Mouse (Mus musculus): Measurements from ENCODE around the gene Cadps2. TPM values are rescaled to one million over a fixed set of nuclear protein-coding genes. Genes with fewer than 3 reads are reported as not detected.

Gene Cadps2
- total RNA-seq, 4 experiments from 2014 or later, result 1.6 to 11.2 (median 6.4) TPM

DNA sequence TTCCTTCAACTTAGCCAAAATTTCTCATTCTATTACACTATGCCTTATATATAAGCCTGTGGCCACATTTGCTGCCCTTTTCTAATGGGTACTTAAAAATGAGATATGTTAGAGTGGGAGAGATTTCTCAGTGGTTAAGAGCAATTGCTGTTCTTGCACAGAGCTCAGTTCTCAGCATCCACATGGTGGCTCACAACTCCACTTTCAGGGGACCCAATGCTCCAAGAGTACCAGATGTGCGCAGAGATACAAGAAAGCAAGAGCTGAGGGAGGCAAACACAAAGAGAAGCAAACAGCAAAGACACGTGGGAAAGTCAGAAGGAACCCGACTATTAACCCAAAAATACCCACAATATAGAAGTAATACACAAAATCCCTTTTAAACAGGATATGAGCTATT is 77.0 kb downstream of the Cadps2 start:
- no peak for DNase-seq

GRCm38 (mm10) chr6:23758249-23758648 is 81.0 kb downstream of the Cadps2 start:
- no peak for DNase-seq

GRCm38 (mm10) chr6:23748823-23749222 is 90.4 kb downstream of the Cadps2 start:
- DNase-seq, result no peak

DNA sequence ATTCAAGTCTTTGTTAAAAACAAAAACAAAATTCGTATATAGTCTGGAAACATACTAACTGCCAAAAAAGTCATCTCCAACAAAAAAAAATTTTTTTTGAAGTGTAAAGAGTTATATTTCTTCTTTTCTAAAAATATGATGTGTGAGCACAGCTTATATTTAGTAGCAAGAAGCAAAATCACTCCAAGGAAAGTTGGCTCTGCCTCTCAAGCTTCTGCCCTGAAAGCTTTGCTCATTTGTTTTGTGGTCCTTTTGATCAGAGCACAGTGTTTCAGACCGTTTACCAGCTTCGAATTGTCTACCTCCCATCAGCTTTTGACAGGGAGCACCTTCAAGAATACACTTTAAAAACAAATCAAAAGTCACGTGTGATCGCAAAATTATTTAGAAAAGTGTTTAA is 99.2 kb downstream of the Cadps2 start:
- no peak for DNase-seq

DNA sequence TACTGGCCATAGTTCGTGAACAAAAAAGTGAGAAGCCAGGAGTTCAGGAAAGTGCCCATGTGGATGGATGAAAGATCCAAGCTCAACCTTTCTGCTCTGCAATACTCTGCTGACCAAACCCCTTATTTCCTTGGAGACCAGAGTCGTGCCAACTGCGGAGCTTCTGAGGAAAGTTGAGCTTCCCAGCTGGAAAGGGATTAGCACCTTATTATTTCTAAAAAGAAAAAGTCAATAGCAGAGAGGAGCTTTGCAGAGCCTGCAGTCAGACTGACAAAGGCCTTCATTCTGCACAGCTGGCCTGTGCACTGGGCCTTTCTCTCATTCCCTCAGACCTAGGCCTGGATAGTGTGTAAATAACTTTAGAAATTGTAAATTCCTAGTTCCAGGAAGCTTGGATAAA is 106.5 kb downstream of the Cadps2 start:
- DNase-seq, result no peak

DNA sequence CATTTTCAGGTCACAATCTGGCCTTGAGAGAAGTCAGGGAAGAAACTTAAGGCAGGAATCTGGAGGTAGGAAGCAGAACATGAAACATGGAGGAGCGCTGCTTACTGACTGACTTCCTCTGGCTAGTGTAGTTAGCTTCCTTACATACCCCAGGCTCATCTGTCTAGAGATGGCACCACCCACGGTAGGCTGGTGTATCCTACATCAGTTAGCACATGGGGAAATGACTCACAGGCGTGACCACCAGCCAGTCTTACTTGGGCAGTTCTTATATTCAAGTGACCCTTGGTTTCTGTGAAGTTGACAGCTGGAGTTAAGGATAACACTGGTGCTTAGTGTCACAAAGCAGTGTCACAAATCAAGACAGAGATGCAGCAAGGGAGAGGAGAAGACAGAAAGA is 110.6 kb downstream of the Cadps2 start:
- DNase-seq, result no peak

GRCm38 (mm10) chr6:23723697-23724096 is 115.5 kb downstream of the Cadps2 start:
- no peak for DNase-seq

DNA sequence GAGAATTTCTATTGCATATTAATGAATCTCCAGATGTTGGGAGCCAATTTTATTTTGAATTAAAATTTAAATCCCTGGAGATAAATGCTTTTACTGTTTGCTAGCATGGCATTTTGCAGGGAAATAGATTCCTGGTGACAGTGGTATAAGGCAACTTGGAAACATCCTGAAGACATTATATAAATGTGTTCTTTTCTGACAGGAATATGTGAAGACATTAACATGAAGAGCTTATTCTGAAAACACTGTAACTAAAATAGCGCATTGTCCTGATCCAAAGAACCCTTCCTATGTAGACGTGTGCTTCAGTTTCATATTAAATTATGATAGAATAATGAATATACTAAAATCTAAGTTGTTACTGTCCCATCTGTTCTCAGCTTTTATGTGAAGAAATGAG is 118.8 kb downstream of the Cadps2 start:
- DNase-seq, result no peak

GRCm38 (mm10) chr6:23707506-23707905 is 131.7 kb downstream of the Cadps2 start:
- no peak for DNase-seq

GRCm38 (mm10) chr6:23700879-23701278 is 138.3 kb downstream of the Cadps2 start:
- no peak for DNase-seq

GRCm38 (mm10) chr6:23678172-23678571 is 161.0 kb downstream of the Cadps2 start:
- DNase-seq, result no peak

GRCm38 (mm10) chr6:23655036-23655435 is 184.2 kb downstream of the Cadps2 start, which contains the start of gene Rnf148:
Rnf148 (minus strand) TSS chr6:23655136.
- DNase-seq, result no peak

GRCm38 (mm10) chr6:23650205-23650604 is 189.0 kb downstream of the Cadps2 start, which contains the start of gene Rnf133:
Rnf133 (minus strand) TSS chr6:23650305.
- no peak for DNase-seq

DNA sequence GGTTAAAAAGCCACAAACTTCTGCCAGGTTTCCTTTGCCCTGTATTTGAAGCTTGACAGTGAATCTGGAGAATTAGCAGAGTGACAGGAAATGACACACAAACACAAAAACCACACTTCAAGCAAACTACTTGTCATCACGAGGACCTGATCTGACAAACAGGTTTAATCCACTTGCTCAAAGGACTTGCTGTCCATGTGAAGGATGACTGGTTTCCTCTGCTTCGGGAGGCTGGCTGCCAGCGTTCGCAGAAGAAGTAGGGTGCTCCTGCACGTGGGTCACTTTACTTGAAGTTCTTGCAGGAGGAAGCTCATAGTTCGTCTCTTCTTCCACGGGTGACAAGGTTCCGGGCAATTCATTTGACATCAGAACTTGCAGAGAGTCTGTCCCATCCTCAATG is 190.5 kb downstream of the Cadps2 start:
- no peak for DNase-seq

GRCm38 (mm10) chr6:23647627-23648247 is 191.5 kb downstream of the Cadps2 start:
- no peak for DNase-seq

DNA sequence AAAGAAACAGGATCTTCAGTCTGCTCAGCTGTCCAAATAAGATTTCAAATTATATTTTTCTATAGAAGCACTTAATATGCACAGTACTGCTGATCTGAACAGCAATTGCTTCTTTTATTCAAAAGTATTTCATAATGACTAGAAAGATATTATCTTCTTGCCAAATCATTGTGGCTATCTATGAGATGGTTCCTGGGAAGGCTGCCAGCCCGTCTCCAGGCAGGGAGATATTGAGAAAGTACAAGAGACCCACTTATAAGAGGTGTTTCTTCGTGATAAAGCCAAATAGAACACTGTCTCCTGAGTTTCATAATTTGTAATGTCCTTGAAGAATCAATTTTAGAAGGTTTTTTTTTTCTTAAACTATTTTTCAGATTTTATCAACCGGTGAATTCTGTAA is 202.1 kb downstream of the Cadps2 start:
- peak; percentile 35 for DNase-seq

DNA sequence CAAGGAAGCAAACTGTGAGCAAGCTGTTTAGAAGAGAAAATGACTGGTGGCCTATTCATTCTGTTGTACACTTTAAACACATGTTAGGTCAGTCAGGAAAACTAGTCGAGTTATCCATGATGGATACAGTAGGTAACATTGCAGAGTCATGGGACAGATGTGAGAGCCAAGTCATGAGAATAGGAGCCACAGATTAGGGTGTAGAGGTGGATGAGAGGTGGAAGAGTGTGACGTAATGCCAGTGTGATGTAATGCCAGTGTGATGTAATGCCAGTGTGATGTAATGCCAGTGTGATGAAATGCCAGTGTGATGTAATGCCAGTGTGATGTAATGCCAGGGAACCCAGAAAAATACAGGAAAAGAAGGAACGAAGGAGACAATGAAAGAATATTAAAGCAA is 204.0 kb downstream of the Cadps2 start:
- DNase-seq, result no peak

- no peak for DNase-seq
These were observed 205.2 kb downstream of the Cadps2 start for GRCm38 (mm10) chr6:23634016-23634415.

DNA sequence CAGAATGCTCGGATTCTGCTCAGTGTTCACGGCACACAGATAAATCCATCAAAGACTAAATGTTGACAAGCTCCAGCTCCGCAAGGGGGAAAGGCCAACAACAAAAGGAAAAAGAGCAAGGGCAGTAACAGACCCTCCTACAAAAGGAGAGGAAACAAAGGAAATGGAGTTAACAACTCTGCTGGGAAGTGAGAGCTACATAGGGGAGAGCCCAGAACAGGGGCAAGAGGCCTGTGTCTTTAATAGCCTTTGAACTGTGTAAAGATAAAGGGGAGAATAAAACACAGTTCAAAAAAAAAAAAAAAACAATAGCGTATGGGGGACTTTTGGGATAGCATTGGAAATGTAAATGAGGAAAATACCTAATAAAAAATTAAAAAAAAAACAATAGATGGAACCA is 208.8 kb downstream of the Cadps2 start:
- DNase-seq, result no peak

DNA sequence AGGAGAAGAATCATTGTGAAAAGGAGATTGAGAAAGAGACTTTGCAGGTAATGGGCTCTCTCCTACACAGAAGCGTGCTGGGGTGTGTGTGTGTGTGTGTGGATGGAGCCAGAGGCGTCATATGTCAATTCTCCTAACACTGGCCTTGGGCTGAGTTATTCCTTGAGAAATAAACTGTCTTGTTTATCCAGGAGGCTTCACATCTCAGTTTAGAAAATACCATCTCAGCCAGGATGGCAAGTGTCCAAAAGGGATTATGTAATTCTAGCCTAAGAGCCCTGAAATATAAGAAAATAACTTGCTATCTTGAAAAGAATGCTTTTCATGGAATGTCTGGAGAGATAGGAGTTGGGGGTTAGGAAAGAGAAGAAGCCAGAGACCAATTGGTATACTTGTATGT is 264.1 kb downstream of the Cadps2 start:
- DNase-seq, result no peak

- no peak for DNase-seq
These were observed 265.5 kb downstream of the Cadps2 start for GRCm38 (mm10) chr6:23573750-23574149.

DNA sequence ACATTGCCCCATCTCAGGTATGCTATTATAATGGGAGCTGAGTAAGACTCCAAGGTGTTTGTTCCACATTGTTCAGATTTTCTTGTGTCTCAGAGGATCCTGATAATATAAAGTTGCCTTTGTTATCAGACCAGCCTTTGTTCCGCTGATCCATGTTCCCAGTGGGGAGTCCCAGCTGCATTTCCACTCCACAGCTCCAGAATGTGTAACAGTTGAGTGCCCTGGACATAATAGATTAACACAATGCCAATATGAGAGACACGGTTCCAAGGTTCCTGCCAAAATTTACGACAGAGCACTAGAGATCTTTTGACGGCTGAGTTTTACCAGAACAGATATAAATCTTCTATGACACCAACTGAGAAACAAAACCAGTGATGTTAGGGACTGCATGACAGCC is 266.8 kb downstream of the Cadps2 start:
- no peak for DNase-seq

- no peak for DNase-seq
These were observed 269.5 kb downstream of the Cadps2 start for GRCm38 (mm10) chr6:23569686-23570085.

DNA sequence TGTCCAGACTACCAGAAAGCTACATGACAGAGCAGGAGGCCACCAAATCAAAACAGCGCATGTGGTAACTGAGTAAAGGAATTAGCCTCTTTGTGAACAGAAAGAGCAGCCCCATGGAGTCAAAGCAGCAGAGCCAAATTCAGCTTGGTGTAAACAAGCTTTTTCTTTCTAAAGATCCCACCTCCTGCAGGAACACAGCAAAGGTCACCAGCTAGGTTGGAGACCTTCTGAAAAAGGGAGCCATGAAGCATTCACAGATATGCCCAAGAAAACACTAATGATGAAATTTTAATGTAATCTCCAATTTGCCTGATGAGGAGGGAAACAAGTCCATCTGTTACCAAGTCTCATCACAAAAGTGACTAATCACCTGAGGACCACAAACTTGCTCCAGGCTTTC is 270.5 kb downstream of the Cadps2 start:
- DNase-seq, result no peak

DNA sequence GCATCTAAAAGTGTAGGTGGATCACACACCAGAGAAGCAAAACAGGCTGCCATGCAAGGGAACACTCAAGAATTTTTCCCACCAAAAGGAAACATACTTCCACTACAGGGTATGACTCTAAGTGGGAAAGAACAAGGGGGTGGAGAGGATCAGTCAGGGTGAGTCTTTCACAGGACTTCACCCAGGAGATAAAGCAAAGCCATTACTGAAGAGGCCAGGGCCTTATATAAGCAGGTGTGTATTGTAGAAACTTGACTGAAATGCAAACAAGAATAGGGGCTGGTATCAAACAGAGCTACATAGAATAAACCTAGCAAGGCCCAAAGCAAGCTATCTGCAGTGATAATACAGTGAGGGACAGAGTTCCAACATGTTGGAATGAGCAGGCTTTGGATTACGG is 271.6 kb downstream of the Cadps2 start:
- DNase-seq, result no peak
